In the genomic region with DNA sequence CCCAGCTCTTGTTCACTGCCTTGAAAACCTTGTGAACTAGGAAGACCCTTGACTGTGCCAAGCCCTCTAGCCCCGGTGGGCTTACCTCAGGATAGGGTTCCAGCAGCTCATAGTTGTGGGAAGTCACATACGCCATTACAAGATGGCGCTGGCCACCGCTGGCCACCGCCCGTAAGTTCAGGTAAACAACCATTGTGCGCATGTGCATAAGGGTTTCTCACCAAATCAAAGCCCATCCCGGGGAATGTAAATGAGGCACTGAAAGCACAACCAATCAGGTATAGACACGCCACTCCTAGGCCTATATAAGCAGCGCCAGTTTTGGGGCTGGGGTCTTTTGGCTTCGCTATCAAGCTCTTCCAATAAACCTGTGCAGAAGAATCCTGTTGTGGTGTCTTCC, we compare ENCODE assay signal across 14 mouse cellular contexts. TPM values are rescaled to one million over a fixed set of nuclear protein-coding genes. Genes with fewer than 3 reads are reported as not detected.
"Had no signal": no experiment of that assay in that cellular context is flagged by ENCODE, and none has a peak within 500 bp of the region (broad histone marks: within the 10 kb centered on the region; RNA-seq: fewer than 3 reads in every experiment).

No protein-coding gene starts in this region.

- DNase-seq: left cerebral cortex, postnatal 4 days; liver; liver, embryonic 13.5 days; liver, postnatal 0 days; lung, adult 18-20 months; lung, adult 2 months; lung, embryonic 14.5 days; lung, postnatal 10 days; lung, postnatal 14 days; lung, postnatal 36 days; lung, postnatal 4 days; midbrain, embryonic 14.5 days had no signal

RNA-seq across cellular contexts. Expression of a gene that starts 58.9 kb away (rescaled TPM):
- total RNA-seq: megakaryocyte, adult 5-6 weeks; monocyte, adult 5-6 weeks had no signal
